Mouse (Mus musculus): ENCODE measurements around the gene Arrdc3. TPM values are rescaled to one million over a fixed set of nuclear protein-coding genes. Genes with fewer than 3 reads are reported as not detected.
A peak's percentile ranks its signal among the peaks of the same experiment; 100 is the strongest.
"Not testable (repeated sequence)": the region's sequence is repeated elsewhere in the genome, so short reads cannot be mapped to it uniquely, and the experiment has no call there.

Arrdc3 gene
- polyA plus RNA-seq, 1 experiment = 9.2 TPM

DNA sequence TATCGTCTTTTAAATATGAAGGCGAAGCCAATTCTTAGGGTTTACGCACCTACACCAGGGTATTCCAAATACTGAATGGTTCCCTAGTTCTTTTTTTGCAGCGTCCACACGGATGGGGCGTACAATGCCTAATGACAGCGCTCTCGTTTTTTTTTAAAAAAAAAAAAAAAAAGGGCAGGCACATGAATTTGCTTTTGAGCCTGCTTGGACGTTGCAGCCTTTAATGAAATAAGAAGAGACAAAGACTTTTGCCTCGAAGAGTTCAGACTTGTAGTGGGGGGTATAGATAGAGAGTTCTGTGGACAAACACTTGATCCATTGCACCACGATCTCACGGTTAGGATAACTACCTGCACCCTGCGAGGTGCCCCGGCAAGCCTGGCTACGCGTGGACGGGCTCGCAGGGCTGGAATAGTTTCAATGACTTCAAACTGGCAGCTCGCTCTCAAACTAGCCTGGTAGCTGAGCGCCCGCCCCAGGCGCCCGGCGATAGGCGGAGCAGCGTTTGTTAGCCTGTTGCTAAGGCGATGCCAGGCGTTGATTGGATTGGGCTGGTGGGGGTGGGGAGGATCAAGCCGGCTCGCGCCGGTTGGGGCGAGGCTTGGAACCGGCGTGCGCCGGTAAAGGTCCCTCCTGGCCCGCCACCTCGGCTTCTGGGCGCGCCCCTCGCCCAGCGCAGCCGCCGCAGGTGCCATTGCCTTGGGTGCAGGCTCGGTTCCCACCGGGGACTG, 2.1 kb downstream of the Arrdc3 start:
- TF ChIP-seq POLR2A (IDR thresholded peaks at IDR 0.05; ENCODE audit: insufficient read length, low read depth) (peak; percentile 90), CEBPB (IDR thresholded peaks at IDR 0.05; ENCODE audit: insufficient read depth, poor library complexity, severe bottlenecking) (no peak), USF1 (IDR thresholded peaks at IDR 0.05; ENCODE audit: low read depth) (no peak), TCF3 (IDR thresholded peaks at IDR 0.05; ENCODE audit: insufficient read length, low read depth) (no peak), SRF (IDR thresholded peaks at IDR 0.05; ENCODE audit: control insufficient read depth, insufficient read length, low read depth) (no peak), POLR2AphosphoS2 (IDR thresholded peaks at IDR 0.05; ENCODE audit: insufficient read length, low read depth) (peak; percentile 85)
- Histone ChIP-seq H3K36me3 (ENCODE audit: control insufficient read depth, insufficient read depth) (peaks cover 30% of the 10 kb centered on the region), H3ac (ENCODE audit: control insufficient read depth, insufficient read length) (peak overlapping the region; percentile 42), H3K79me2 (ENCODE audit: control insufficient read depth, insufficient read depth) (peaks cover 32% of the 10 kb centered on the region), H3K27me3 (ENCODE audit: control insufficient read depth, insufficient read depth, insufficient read length) (no peaks in the 10 kb centered on the region), H3K4me2 (ENCODE audit: low read depth) (peak overlapping the region; percentile 45), H3K4me3 (peak overlapping the region; percentile 60)

- Histone ChIP-seq H3K79me2 (ENCODE audit: control insufficient read depth, insufficient read depth) (peaks cover 32% of the 10 kb centered on the region), H3K4me2 (ENCODE audit: low read depth) (peak overlapping the region; percentile 76), H3ac (ENCODE audit: control insufficient read depth, insufficient read length) (peak overlapping the region; percentile 42), H3K4me3 (peak overlapping the region; percentile 60), H3K27me3 (ENCODE audit: control insufficient read depth, insufficient read depth, insufficient read length) (no peaks in the 10 kb centered on the region), H3K36me3 (ENCODE audit: control insufficient read depth, insufficient read depth) (peaks cover 38% of the 10 kb centered on the region)
- no peak for TF ChIP-seq TCF3 (IDR thresholded peaks at IDR 0.05; ENCODE audit: insufficient read length, low read depth)
- TF ChIP-seq CEBPB (IDR thresholded peaks at IDR 0.05; ENCODE audit: insufficient read depth, poor library complexity, severe bottlenecking) = no peak
- no peak for TF ChIP-seq USF1 (IDR thresholded peaks at IDR 0.05; ENCODE audit: low read depth)
- no peak for TF ChIP-seq REST (IDR thresholded peaks at IDR 0.05; ENCODE audit: insufficient read depth, insufficient read length)
- peak in 1 of 3 experiments; percentile 17 for TF ChIP-seq MYOG (IDR thresholded peaks at IDR 0.05; ENCODE audit: control insufficient read depth in 1 of 3, insufficient read depth in 1 of 3, insufficient read length in 2 of 3, low read depth in 2 of 3)
- peak; percentile 75 for TF ChIP-seq POLR2AphosphoS2 (IDR thresholded peaks at IDR 0.05; ENCODE audit: insufficient read length, low read depth)
- peak; percentile 40 for TF ChIP-seq POLR2A (IDR thresholded peaks at IDR 0.05; ENCODE audit: insufficient read length, low read depth)
- no peak for TF ChIP-seq MAX (IDR thresholded peaks at IDR 0.05; ENCODE audit: low read depth)
- TF ChIP-seq TCF12 (IDR thresholded peaks at IDR 0.05; ENCODE audit: insufficient read depth, poor library complexity, severe bottlenecking) = no peak
- no peak for TF ChIP-seq MYOD1 (IDR thresholded peaks at IDR 0.05; ENCODE audit: control insufficient read depth in 1 of 3, insufficient read length in 2 of 3, low read depth in 2 of 3)
- TF ChIP-seq E2F4 (IDR thresholded peaks at IDR 0.05; ENCODE audit: insufficient read depth) = peak; percentile 7
- TF ChIP-seq SRF (IDR thresholded peaks at IDR 0.05; ENCODE audit: control insufficient read depth, insufficient read length, low read depth) = no peak
Measured at GRCm38 (mm10) chr13:80885834-80886663, 2.9 kb downstream of the Arrdc3 start.

- peak overlapping the region; percentile 42 for H3ac ChIP-seq (ENCODE audit: control insufficient read depth, insufficient read length)
- peak overlapping the region; percentile 76 for H3K4me2 ChIP-seq (ENCODE audit: low read depth)
- no peak for TF ChIP-seq TCF3 (IDR thresholded peaks at IDR 0.05; ENCODE audit: insufficient read length, low read depth)
- TF ChIP-seq TCF12 (IDR thresholded peaks at IDR 0.05; ENCODE audit: insufficient read depth, poor library complexity, severe bottlenecking) = no peak
- no peak for TF ChIP-seq POLR2A (IDR thresholded peaks at IDR 0.05; ENCODE audit: insufficient read length, low read depth)
- TF ChIP-seq SRF (IDR thresholded peaks at IDR 0.05; ENCODE audit: control insufficient read depth, insufficient read length, low read depth) = no peak
- TF ChIP-seq MAX (IDR thresholded peaks at IDR 0.05; ENCODE audit: low read depth) = no peak
- no peak for TF ChIP-seq E2F4 (IDR thresholded peaks at IDR 0.05; ENCODE audit: insufficient read depth)
- no peak for TF ChIP-seq USF1 (IDR thresholded peaks at IDR 0.05; ENCODE audit: low read depth)
- TF ChIP-seq MYOD1 (IDR thresholded peaks at IDR 0.05; ENCODE audit: control insufficient read depth in 1 of 3, insufficient read length in 2 of 3, low read depth in 2 of 3) = no peak
- TF ChIP-seq MYOG (IDR thresholded peaks at IDR 0.05; ENCODE audit: control insufficient read depth in 1 of 3, insufficient read depth in 1 of 3, insufficient read length in 2 of 3, low read depth in 2 of 3) = no peak
- TF ChIP-seq REST (IDR thresholded peaks at IDR 0.05; ENCODE audit: insufficient read depth, insufficient read length) = no peak
- no peaks in the 10 kb centered on the region for H3K27me3 ChIP-seq (ENCODE audit: control insufficient read depth, insufficient read depth, insufficient read length)
- H3K36me3 ChIP-seq (ENCODE audit: control insufficient read depth, insufficient read depth) = peaks cover 45% of the 10 kb centered on the region
- peak overlapping the region; percentile 60 for H3K4me3 ChIP-seq
- H3K79me2 ChIP-seq (ENCODE audit: control insufficient read depth, insufficient read depth) = peaks cover 32% of the 10 kb centered on the region
Measured at GRCm38 (mm10) chr13:80886664-80887210, 3.6 kb downstream of the Arrdc3 start.

DNA sequence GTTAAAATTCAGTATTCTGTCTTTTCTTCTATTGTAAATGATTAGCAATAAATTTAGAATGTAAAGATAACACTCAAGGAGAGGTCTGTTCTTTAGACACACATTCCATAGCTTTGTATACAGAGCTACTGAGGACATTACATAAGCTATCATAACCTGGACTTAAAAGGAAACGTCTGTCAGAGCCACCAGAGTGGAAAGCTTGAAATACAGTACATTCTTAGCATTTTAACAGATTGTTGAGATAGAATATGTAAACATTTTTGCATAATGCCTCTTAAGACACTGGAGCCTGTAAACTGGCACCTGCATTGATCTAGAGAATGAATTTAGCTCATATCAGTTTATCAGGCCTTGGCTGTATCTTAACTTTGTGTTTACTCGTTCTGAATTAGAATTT, 4.7 kb downstream of the Arrdc3 start:
- no peak overlapping the region for H3ac ChIP-seq (ENCODE audit: control insufficient read depth, insufficient read length)
- H3K79me2 ChIP-seq (ENCODE audit: control insufficient read depth, insufficient read depth) = peaks cover 32% of the 10 kb centered on the region
- H3K27me3 ChIP-seq (ENCODE audit: control insufficient read depth, insufficient read depth, insufficient read length) = no peaks in the 10 kb centered on the region
- H3K36me3 ChIP-seq (ENCODE audit: control insufficient read depth, insufficient read depth) = peaks cover 55% of the 10 kb centered on the region
- no peak overlapping the region for H3K4me2 ChIP-seq (ENCODE audit: low read depth)
- no peak for TF ChIP-seq MAX (IDR thresholded peaks at IDR 0.05; ENCODE audit: low read depth)
- TF ChIP-seq E2F4 (IDR thresholded peaks at IDR 0.05; ENCODE audit: insufficient read depth) = no peak
- TF ChIP-seq POLR2AphosphoS2 (IDR thresholded peaks at IDR 0.05; ENCODE audit: insufficient read length, low read depth) = no peak
- no peak for TF ChIP-seq MYOG (IDR thresholded peaks at IDR 0.05; ENCODE audit: control insufficient read depth in 1 of 3, insufficient read depth in 1 of 3, insufficient read length in 2 of 3, low read depth in 2 of 3)
- TF ChIP-seq REST (IDR thresholded peaks at IDR 0.05; ENCODE audit: insufficient read depth, insufficient read length) = no peak
- no peak for TF ChIP-seq USF1 (IDR thresholded peaks at IDR 0.05; ENCODE audit: low read depth)
- no peak for TF ChIP-seq SRF (IDR thresholded peaks at IDR 0.05; ENCODE audit: control insufficient read depth, insufficient read length, low read depth)
- no peak for TF ChIP-seq MYOD1 (IDR thresholded peaks at IDR 0.05; ENCODE audit: control insufficient read depth in 1 of 3, insufficient read length in 2 of 3, low read depth in 2 of 3)
- TF ChIP-seq TCF12 (IDR thresholded peaks at IDR 0.05; ENCODE audit: insufficient read depth, poor library complexity, severe bottlenecking) = no peak
- no peak for TF ChIP-seq CEBPB (IDR thresholded peaks at IDR 0.05; ENCODE audit: insufficient read depth, poor library complexity, severe bottlenecking)
- no peak for TF ChIP-seq TCF3 (IDR thresholded peaks at IDR 0.05; ENCODE audit: insufficient read length, low read depth)
- TF ChIP-seq POLR2A (IDR thresholded peaks at IDR 0.05; ENCODE audit: insufficient read length, low read depth) = no peak
- no peak overlapping the region for H3K4me3 ChIP-seq

DNA sequence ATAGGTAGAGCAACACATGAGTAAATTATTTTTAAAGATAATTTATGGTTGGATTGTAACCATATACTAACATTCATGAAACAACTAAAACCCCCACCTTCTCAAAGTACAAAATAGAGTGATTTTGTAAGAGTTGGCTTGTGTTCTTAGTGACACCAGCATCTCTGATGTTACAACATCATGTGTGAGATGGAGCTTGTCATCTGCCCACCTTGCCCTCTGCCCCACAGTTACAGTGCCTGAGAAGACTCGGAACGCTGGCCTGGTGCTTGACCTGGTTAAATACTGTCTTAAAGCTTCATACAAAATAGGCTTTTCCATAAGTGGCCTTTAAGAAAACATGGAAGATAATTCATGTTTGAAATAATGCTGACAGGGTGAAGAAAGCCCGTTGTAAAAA, 11.7 kb downstream of the Arrdc3 start:
- not testable (repeated sequence) for H3K4me2 ChIP-seq (ENCODE audit: low read depth); H3ac ChIP-seq (ENCODE audit: control insufficient read depth, insufficient read length); H3K4me3 ChIP-seq; H3K79me2 ChIP-seq (ENCODE audit: control insufficient read depth, insufficient read depth); H3K27me3 ChIP-seq (ENCODE audit: control insufficient read depth, insufficient read depth, insufficient read length)
- H3K36me3 ChIP-seq (ENCODE audit: control insufficient read depth, insufficient read depth) = peaks cover 57% of the 10 kb centered on the region

Data from myocyte (in vitro differentiated cells).